Mouse (Mus musculus) urinary bladder, postnatal 25 days (tissue): ENCODE measurements around the gene Clk3.

ENCODE experiments used
- DNase-seq: peaks from one replicate; pipeline ENCODE4 v3.0.0; 2022; ENCODE audit warnings: low spot score

Gene Clk3

DNA sequence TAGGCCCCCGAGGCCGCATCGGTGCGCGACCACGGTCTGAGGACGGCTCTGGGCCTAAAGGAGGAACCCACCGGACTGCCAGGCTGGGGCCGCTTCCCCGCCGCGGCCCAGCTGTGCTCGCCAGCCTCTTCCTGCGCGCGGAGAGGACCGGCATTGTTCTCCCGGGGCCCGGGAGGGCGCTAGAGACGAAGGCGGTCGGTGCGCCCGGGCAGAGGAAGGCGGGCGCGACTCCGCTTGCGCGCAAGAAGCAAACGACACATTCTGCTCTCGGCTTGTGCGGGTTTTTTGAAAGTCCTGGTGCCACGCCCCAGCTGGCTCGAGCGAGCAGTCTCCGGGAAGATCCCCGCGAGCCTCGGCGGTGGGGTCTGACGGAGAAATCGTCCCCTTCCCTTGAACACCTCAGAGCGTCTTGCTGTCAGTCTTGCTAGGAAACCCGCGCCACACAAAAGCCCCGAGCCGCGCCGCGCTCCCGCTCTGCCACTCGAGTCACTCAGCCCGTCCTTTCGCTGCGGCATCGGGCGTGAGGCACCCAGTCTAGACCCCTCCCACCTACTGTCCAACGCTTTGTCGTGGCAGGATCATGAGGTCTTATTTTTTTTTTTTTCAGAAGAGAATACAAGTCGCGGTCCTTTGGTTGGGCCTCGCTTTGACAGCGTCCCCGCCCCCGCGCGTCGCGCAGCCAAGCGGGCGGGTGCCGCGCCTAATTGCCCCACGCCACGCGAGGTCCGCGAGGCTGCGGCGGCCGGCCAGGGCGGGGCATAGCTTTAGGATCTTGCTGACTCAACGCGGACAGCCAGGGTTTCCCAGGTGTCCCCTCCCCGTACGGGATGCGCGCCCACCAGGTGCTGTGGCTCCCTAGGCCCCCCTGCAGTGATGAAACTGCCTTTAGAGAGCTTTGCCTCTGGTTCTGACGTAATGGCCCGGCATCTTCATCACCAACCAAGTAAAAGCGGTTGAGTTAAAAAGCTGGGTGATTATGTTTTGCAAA is at the start of gene Clk3:
Clk3 (minus strand) TSS at position 497 of the 988 bp plus-strand sequence.
- peak; percentile 64 for DNase-seq

DNA sequence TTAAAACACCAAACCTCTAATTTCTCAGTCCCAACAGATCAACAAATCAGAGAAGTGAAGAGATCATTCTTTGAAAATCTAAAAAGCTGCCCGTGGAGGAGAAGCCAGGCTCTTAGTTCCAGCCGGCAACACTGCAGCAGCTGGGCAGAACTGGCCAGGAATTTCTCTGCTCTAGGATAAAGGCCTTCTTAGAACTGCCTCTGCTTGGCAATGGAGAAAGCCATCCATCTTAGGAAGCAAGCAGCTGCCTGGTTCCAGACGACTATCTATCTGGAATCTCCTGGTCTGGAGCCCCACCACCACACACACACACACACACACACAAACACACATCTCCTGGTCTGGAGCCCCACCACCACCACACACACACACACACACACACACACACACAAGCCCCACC is 49.2 kb upstream of the Clk3 start:
- DNase-seq, result no peak

DNA sequence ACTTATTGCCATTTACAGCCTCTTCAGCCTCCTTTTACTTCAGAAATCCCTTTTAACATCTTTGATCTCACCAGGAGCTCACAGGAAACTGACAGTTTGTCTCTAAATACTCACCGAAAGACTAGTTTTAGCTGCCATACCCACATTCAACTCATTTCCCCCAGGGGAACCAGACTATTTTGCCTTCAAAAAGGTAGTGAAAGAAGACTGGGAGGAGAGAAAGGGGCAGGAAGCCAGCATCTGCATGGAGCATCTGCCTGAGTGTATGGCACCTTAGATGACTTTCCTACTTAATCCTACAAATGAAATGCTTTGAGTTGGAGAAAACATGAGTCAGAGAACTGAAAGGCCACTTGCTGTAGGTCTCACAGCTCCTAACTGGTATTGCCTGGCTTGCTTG is 48.4 kb upstream of the Clk3 start:
- DNase-seq, result no peak

GRCm38 (mm10) chr9:57811793-57812733 is 46.4 kb upstream of the Clk3 start:
- no peak for DNase-seq

DNA sequence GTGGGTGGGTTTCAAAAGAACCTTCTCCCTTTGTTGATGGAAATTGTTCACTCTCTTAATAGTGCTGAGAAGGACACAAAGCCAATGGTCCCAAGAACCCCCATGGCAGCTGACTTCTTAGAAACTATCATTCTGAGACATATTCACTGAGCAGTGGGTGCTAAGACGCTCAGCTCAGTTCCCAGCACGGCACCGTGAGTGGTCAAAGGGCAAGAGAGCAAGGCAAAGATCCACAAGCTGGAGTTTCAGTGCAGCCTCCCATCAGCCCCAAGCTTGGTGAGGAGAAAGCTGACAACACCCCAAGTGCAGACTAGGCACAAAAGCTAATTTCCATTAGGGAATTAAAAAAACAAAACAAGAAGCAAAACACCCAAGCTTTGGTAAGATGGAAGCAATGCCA is 45.0 kb upstream of the Clk3 start:
- no peak for DNase-seq

- no peak for DNase-seq
Measured at GRCm38 (mm10) chr9:57808771-57809310, 43.2 kb upstream of the Clk3 start.

DNA sequence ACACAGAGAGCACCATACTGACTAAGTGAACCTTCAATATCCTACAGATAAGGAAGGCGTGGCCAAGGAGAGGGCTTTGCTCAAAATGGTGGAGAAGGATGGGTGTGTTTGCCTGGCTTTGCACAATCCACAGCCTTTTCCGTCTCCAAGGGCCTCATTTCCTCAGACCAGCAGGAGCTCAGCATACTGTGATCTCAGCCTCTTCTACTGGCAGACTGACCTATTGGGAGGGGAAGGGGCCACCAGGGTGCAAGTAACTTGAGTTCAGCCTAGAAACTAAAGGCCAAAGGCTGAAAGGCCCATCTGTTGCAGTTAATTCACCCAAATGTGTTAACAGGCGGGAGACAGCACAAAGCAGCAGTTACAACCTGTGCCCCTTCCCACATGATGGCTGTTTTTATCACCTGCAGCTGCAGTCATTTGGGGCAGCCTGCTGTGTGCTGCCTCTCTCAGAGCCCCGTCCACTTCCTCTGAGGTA is 41.6 kb upstream of the Clk3 start:
- no peak for DNase-seq

DNA sequence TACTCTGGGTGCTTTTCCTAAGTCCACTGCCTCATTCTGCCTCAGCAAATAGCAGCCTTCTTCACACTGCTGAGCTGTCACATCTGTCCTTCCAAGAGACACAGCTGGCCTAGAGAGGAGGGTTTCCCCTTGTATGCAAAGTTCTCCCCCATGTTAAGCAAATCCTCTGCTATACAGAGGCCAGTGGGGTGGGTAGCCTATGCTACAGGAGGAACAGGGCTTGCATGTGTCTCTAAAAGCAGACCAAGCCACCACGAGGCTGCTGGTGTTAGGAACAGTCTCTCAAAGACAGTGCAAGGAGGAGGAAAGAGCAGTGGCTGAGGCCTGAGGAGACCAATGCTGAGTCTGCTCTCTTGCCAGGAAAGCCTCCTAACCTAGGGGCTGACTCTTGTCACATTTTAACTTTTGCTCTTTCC is 40.4 kb upstream of the Clk3 start:
- DNase-seq, result no peak

- no peak for DNase-seq
Measured at GRCm38 (mm10) chr9:57805087-57805737, 39.6 kb upstream of the Clk3 start.

- DNase-seq, result no peak
Measured at GRCm38 (mm10) chr9:57803839-57804238, 38.2 kb upstream of the Clk3 start.

GRCm38 (mm10) chr9:57803047-57803446 is 37.4 kb upstream of the Clk3 start:
- no peak for DNase-seq

- DNase-seq, result no peak
Measured at GRCm38 (mm10) chr9:57800325-57800975, 34.8 kb upstream of the Clk3 start.

GRCm38 (mm10) chr9:57798725-57799253 is 33.1 kb upstream of the Clk3 start:
- DNase-seq, result no peak

DNA sequence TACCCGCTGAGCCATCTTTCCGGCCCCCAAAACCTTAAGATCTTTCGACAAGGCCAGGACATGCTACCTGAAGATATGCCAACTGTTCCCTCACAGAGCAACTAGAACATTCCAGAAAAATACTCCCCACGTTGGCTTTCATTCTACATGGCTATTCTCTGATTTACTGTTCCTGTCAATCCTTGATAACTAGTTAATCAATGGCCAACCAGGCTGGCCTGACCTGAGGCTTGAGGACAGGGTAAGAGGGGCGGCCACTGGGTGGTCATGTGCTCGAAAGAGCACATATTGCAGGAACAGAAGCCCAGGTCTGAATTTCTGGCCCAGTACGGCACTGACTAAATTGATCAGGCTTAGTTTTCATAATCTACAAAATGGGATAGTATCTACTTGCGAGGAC is 31.8 kb upstream of the Clk3 start:
- DNase-seq, result no peak

DNA sequence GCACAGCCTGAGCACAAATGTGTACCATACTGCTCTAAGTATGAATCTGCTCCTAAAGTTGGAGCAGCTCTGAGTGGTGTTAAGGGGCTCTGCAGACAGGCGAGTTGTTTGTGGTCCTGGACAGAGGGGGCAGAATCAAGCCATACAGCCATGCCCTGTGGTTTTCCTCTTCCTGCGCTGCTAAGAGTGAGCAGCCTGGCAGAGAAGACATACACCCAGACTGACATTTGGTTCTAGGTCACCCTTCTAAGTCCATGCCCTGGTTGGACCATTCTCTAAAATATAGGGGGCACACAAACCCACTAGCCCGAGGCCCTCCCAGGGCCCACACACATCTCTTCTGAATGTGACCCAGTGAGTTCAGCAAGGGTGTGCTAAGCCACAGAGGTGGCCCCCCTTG is 24.1 kb upstream of the Clk3 start:
- DNase-seq, result no peak

DNA sequence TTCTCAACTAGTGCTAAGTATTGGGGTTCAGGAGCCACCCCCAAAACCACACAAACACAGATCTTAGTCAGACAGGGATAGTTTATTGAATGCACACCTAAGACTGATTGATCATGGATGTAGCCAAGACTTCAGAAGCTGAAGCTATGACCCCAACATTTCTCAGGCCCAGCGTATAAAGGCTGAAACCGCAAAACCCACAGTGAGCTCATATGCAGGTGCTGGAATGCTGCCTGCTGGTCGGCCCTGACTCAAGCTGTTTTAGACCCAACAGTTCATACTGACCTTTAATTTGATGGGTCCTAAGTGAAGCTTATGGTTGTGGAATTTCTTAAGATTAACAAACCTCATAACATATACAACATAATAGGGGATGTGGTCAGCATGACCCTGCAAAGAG is 17.0 kb upstream of the Clk3 start:
- DNase-seq, result no peak

DNA sequence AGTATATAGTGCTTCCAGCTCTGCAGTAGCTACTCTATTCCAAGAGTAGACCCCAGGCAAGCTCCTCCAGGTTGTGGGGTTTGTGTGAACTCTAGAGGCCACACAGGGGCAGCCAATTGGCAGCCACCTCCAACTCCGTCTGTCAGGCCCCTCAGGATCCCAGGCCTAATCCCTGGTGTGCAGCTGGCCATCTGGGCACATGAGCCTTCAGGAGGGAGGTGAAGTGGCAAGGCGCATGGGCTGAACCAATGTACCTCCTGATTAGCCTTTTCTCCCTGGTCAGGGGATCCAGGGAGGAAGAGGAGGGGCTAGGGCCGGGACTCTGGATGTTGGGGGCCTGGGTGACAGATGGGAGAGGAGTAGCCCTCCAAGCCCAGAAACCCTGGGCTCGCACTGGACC is 10.1 kb upstream of the Clk3 start:
- DNase-seq, result no peak

DNA sequence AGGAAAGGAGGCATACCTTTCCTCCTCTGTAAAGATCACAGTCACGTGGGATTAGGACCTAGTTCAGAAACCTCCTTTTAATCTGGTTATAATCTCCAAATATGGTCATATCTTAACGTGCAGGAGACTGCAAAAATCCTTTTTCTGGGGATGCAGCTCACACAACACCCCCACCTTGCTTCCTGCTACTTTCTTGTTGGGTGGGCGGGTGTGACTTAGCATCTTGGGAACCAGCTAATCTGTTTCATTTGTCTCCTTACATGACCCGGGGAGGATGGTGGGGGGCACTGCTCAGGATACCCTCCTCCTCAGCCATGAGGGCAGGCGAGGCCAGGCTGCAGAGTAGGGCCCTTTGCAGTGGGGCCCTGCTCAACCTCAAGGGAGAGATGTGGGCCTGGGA is 9.4 kb upstream of the Clk3 start:
- DNase-seq, result no peak

DNA sequence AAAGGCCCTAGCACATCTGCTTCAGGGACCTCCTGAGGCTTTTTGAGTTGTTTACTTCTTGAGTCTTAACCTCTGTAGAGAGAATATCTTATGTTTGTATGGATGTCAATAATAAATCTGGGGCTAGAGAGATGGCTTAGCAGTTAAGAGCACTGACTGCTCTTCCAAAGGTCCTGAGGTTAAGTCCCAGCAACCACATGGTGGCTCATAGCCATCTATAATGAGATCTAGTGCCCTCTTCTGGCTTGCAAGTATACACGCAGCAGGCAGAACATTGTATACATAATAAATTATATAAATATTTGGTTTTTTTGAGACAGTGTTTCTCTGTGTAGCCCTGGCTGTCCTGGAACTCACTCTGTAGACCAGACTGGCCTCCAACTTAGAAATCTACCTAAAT is 8.5 kb upstream of the Clk3 start:
- DNase-seq, result no peak

- no peak for DNase-seq
Measured at GRCm38 (mm10) chr9:57773754-57774153, 8.1 kb upstream of the Clk3 start.

DNA sequence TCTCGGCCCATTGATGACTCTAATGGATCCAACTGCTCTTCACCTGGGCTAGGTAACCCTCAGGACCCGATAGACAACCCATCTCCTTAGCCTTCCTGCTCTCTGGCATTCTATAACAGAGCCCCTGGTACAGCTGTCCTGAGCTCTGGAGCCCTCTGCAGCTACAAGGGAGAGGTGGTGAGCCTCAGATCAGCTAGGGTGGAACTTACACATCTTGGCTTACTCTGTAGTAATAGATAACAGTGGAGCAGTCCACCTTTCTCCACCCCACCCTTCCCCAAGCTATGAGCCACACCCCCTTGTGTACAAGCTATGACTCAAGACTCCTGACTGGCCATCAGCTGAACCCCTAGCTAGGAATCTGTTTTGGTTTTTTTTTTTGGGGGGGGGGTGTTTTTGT is 5.2 kb upstream of the Clk3 start:
- no peak for DNase-seq
